Mouse (Mus musculus) bone marrow, adult 2 months (tissue): ENCODE measurements around the gene Smim4.

Experiments used
- CTCF ChIP-seq: fragments of 200-500 bp; IDR thresholded peaks from 2 replicates; pipeline ENCODE4 v1.5.1; 2011; ENCODE audit warnings: low read length, control low read depth; ENCODE audit not compliant: control insufficient read depth, insufficient read depth
- POLR2A ChIP-seq: fragments of 200-500 bp; IDR thresholded peaks from 2 replicates; pipeline ENCODE4 v1.6.1; 2011; ENCODE audit warnings: low read depth, mild to moderate bottlenecking, control low read depth, low read length, borderline replicate concordance; ENCODE audit not compliant: control insufficient read depth

GRCm38 (mm10) chr14:31081147-31081546, 47.6 kb downstream of the Smim4 start:
- no peak for TF ChIP-seq CTCF
- no peak for TF ChIP-seq POLR2A
